Mouse (Mus musculus): Measurements from ENCODE around the gene Hnrnpa3.

Hnrnpa3 gene

GRCm38 (mm10) chr2:75701822-75702587, 42.9 kb downstream of the Hnrnpa3 start:
- no peak for DNase-seq (ENCODE audit: low read depth, low spot score)

GRCm38 (mm10) chr2:75702588-75702976, 43.5 kb downstream of the Hnrnpa3 start:
- DNase-seq (ENCODE audit: low read depth, low spot score) = peak; percentile 16

GRCm38 (mm10) chr2:75703375-75704181, 44.5 kb downstream of the Hnrnpa3 start:
- peak; percentile 89 for DNase-seq (ENCODE audit: low read depth, low spot score)

- DNase-seq (ENCODE audit: low read depth, low spot score) = peak; percentile 92
These were observed 45.4 kb downstream of the Hnrnpa3 start, which contains the start of gene Nfe2l2 for GRCm38 (mm10) chr2:75704234-75705161. Gene Nfe2l2 (minus strand): TSS chr2:75704641.

- DNase-seq (ENCODE audit: low read depth, low spot score) = no peak
These were observed 46.2 kb downstream of the Hnrnpa3 start for GRCm38 (mm10) chr2:75705162-75705752.

GRCm38 (mm10) chr2:75706435-75706834, 47.4 kb downstream of the Hnrnpa3 start:
- DNase-seq (ENCODE audit: low read depth, low spot score) = no peak

GRCm38 (mm10) chr2:75707420-75707819, 48.4 kb downstream of the Hnrnpa3 start:
- DNase-seq (ENCODE audit: low read depth, low spot score) = no peak

- DNase-seq (ENCODE audit: low read depth, low spot score) = no peak
These were observed 54.0 kb downstream of the Hnrnpa3 start for GRCm38 (mm10) chr2:75713083-75713482.

GRCm38 (mm10) chr2:75714766-75715165, 55.7 kb downstream of the Hnrnpa3 start:
- DNase-seq (ENCODE audit: low read depth, low spot score) = no peak

GRCm38 (mm10) chr2:75716046-75717016, 57.3 kb downstream of the Hnrnpa3 start:
- DNase-seq (ENCODE audit: low read depth, low spot score) = no peak

All from CD4-positive helper T cell, adult 2 months (primary cell).